Mouse (Mus musculus): Measurements from ENCODE around the gene Rln3. TPM values are rescaled to one million over a fixed set of nuclear protein-coding genes. Genes with fewer than 3 reads are reported as not detected.

Rln3 gene
- total RNA-seq, 2 experiments from 2014 or later: not detected

- DNase-seq: no peak
- Histone ChIP-seq H3K27ac (no peak overlapping the region), H3K4me3 (no peak overlapping the region)
- intact Hi-C loops (cut with DNase I): no loop called here
- TF ChIP-seq CTCF (IDR thresholded peaks at IDR 0.05): no peak
Measured at GRCm38 (mm10) chr8:84060245-84060644, 15.4 kb upstream of the Rln3 start.

- Histone ChIP-seq H3K27ac (no peak overlapping the region), H3K4me3 (no peak overlapping the region)
- intact Hi-C loops (cut with DNase I): no loop called here
- DNase-seq: no peak
- TF ChIP-seq CTCF (IDR thresholded peaks at IDR 0.05): no peak
Measured at GRCm38 (mm10) chr8:84059226-84059625, 14.4 kb upstream of the Rln3 start.

- Histone ChIP-seq H3K27ac (no peak overlapping the region), H3K4me3 (no peak overlapping the region)
- intact Hi-C loops (cut with DNase I): no loop called here
- no peak for TF ChIP-seq CTCF (IDR thresholded peaks at IDR 0.05)
- DNase-seq: no peak
Measured at GRCm38 (mm10) chr8:84057827-84058226, 13.0 kb upstream of the Rln3 start.

DNA sequence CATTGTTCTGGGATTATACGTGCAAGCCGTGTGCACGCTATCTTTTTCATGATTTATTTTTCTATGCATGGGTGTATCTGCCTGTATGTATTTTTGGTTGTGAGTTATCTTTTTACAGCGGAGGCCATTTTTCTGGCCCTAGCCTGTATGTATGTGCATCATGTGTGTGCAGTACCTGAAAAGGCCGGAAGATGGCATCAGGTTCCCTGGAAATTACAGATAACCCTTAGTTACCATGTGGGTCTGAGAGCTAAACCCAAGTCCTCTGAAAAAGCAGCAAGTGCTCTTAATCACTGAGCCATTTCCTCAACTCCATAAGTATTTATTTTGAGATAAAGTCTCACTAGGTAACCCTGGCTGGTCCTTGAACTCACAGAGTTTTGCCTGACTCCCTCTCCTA lies 8.4 kb upstream of the Rln3 start:
- no peak for TF ChIP-seq CTCF (IDR thresholded peaks at IDR 0.05)
- no peak overlapping the region for H3K27ac ChIP-seq
- intact Hi-C loops (cut with DNase I): no loop called here
- no peak overlapping the region for H3K4me3 ChIP-seq
- DNase-seq: no peak

- no peak overlapping the region for H3K4me3 ChIP-seq
- DNase-seq: no peak
- intact Hi-C loops (cut with DNase I): no loop called here
- H3K27ac ChIP-seq: no peak overlapping the region
- no peak for TF ChIP-seq CTCF (IDR thresholded peaks at IDR 0.05)
Measured at GRCm38 (mm10) chr8:84052746-84053145, 7.9 kb upstream of the Rln3 start.

DNA sequence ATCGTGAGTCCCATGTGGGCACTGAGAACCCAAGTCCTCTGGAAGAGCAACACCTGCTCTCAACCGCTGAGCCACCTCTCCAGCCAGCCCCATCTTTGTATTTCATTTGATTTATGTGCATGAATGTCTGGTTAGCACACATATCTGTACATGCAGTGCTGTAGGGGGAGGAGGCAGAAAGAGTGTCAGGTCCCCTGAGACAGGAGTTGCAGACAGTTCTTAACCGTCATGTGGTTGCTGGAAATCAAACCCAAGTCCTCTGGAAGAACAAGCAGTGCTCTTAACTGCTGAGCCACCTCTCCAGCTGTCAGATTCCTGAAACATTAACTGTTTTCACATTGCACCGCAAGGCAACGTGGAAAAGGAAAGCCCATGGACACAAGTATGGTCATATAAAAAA lies 3.4 kb upstream of the Rln3 start:
- no peak for TF ChIP-seq CTCF (IDR thresholded peaks at IDR 0.05)
- H3K27ac ChIP-seq: no peak overlapping the region
- intact Hi-C loops (cut with DNase I): no loop called here
- no peak for DNase-seq
- H3K4me3 ChIP-seq: no peak overlapping the region

DNA sequence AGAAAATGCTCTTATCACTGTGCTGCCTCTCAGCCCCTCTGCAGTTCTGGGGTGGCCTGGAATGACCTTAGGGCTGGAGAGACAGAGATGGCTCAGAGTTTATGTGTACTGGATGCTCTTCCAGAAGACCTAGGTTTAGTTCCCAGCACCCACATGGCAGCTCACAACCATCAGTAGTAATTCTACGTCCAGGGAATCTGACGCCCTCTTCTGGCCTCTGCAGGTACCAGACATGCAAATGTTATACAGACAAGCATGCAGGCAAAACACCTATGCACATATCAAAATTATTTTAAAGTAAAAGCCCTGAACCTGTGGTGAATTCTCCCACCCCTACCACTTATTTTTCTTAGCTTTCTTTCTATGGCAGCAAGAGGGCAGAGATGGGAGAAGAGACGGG lies 1.7 kb upstream of the Rln3 start:
- no peak for DNase-seq
- intact Hi-C loops (cut with DNase I): no loop called here
- H3K27ac ChIP-seq: no peak overlapping the region
- no peak for TF ChIP-seq CTCF (IDR thresholded peaks at IDR 0.05)
- no peak overlapping the region for H3K4me3 ChIP-seq

DNA sequence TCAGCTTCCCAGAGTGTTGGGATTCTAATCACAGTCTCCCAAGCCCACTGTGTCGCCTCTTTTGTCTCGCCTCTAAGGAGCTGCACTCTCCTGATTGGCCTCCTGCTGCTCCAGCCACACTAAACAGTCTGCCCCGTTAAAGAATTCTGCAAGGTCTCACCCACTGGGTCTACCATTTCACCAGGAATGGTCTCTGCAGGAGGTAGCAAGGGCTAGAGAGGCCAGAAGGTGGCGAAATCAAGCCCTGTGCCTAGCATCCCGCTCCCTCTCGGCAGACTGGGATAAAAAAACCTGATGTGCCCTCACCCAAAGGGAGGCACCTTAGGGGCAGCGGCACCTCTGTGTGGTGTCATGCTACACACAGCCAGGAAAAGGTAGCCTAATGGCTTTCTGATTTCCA lies 697 bp downstream of the Rln3 start:
- H3K4me3 ChIP-seq: no peak overlapping the region
- H3K27ac ChIP-seq: no peak overlapping the region
- intact Hi-C loops (cut with DNase I): loop anchor here (5.0 kb wide), 1 partner anchor 313 kb away; no protein-coding TSS in a partner anchor
- no peak for DNase-seq
- no peak for TF ChIP-seq CTCF (IDR thresholded peaks at IDR 0.05)

- intact Hi-C loops (cut with DNase I): loop anchor here (5.0 kb wide), 1 partner anchor 314 kb away; no protein-coding TSS in a partner anchor
- no peak for TF ChIP-seq CTCF (IDR thresholded peaks at IDR 0.05)
- peak; percentile 54 for DNase-seq
- H3K4me3 ChIP-seq: peak overlapping the region; percentile 66
- H3K27ac ChIP-seq: no peak overlapping the region
Measured at GRCm38 (mm10) chr8:84042948-84043342, 1.9 kb downstream of the Rln3 start.

- peak within 1 kb of the TSS; percentile 66 for H3K4me3 ChIP-seq
- TF ChIP-seq CTCF (IDR thresholded peaks at IDR 0.05): peak; percentile 81
- peak within 1 kb of the TSS; percentile 65 for H3K27ac ChIP-seq
- DNase-seq: peak; percentile 80
- intact Hi-C loops (cut with DNase I): loop anchor here (5.0 kb wide), 1 partner anchor 315 kb away; no protein-coding TSS in a partner anchor
Measured at GRCm38 (mm10) chr8:84042066-84042947, 2.5 kb downstream of the Rln3 start, which contains the start of gene Il27ra. TSS of gene Il27ra (minus strand) at chr8:84042589.

- TF ChIP-seq CTCF (IDR thresholded peaks at IDR 0.05): peak; percentile 92
- DNase-seq: peak; percentile 71
- Histone ChIP-seq H3K4me3 (no peak overlapping the region), H3K27ac (no peak overlapping the region)
- intact Hi-C loops (cut with DNase I): loop anchor here (2.0 to 5.0 kb wide), 3 partner anchors 148 to 248 kb away; partner anchors contain the start of gene Nanos3
Measured at GRCm38 (mm10) chr8:84039050-84039449, 5.8 kb downstream of the Rln3 start.

DNA sequence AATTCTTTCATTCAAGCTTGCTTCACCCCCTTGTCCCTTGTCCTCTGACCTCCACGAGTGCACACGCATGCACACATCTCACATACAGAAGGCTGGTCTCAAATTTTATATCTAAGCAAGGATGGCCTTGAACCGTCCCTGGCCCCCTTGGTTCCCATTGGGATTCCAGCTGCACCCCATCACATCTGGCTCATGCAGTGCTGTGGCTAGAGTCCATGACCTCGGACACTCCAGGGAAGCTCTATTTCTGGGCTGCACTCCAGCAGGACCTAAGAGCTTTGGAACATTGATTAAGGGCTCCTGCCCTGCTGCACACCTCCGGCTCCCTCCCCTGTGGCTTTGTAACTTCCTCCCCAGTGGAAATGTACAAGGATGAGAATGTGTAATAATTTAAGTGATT lies 6.8 kb downstream of the Rln3 start:
- intact Hi-C loops (cut with DNase I): loop anchor here (2.0 to 5.0 kb wide), 3 partner anchors 149 to 249 kb away; partner anchors contain the start of gene Nanos3
- DNase-seq: peak; percentile 51
- Histone ChIP-seq H3K27ac (no peak overlapping the region), H3K4me3 (no peak overlapping the region)
- no peak for TF ChIP-seq CTCF (IDR thresholded peaks at IDR 0.05)

DNA sequence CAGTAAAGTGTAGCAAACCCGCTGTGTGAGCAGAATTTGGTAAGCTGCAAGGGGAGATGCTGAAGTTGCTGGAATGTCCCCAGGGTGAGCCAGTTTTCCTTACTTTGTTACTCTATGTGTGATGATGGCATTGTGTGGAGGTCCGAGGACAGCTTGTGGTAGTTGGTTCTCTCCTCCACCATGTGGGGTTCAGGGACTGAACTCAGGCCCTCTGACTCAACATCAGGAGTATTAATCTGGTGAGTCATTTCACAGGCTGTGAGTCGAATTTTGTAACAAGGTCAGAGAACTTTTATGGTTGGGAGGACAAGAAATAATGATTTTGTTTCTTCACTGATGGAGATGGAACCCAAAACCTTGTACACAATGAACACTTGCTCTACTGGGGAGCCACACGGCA lies 12.0 kb downstream of the Rln3 start:
- intact Hi-C loops (cut with DNase I): no loop called here
- Histone ChIP-seq H3K4me3 (no peak overlapping the region), H3K27ac (no peak overlapping the region)
- no peak for DNase-seq
- TF ChIP-seq CTCF (IDR thresholded peaks at IDR 0.05): no peak
